Mouse (Mus musculus) ES-E14 (cell line): ENCODE measurements at regions not wholly inside any gene's neighbourhood (a gene's known extent, or its start where the extent isn't known, plus 50 kb on each side); places are given as distances from the start of the nearest gene placed in this dataset.

Experiments used
- HCFC1 ChIP-seq: IDR thresholded peaks from 2 replicates; pipeline ENCODE4 v1.6.1; 2012; ENCODE audit warnings: low read length, inconsistent platforms, borderline replicate concordance; ENCODE audit not compliant: insufficient read depth
- MAFK ChIP-seq: IDR thresholded peaks from 2 replicates; pipeline ENCODE4 v1.6.1; 2014; ENCODE audit warnings: mild to moderate bottlenecking, low read depth, low read length, inconsistent platforms; ENCODE audit not compliant: insufficient read depth

GRCm38 (mm10) chr9:27541585-27542151 is 145.1 kb downstream of the Spata19 start:
- no peak for TF ChIP-seq HCFC1
- TF ChIP-seq MAFK: no peak
